Mouse (Mus musculus) C2C12 (cell line): ENCODE data around the gene Ifnar2.

Experiments used
- CTCF ChIP-seq: IDR thresholded peaks from one replicate; pipeline ENCODE4 v1.5.1; 2011; ENCODE audit not compliant: control insufficient read depth, insufficient read depth, insufficient read length
- MAX ChIP-seq: IDR thresholded peaks from one replicate; pipeline ENCODE4 v1.6.1; 2011; ENCODE audit warnings: mild to moderate bottlenecking, control low read depth
- MYOD1 ChIP-seq: IDR thresholded peaks from one replicate; pipeline ENCODE4 v1.6.1; 2011; ENCODE audit warnings: low read depth; ENCODE audit not compliant: control insufficient read depth, insufficient read length
- USF1 ChIP-seq: IDR thresholded peaks from one replicate; pipeline ENCODE4 v1.6.1; 2011; ENCODE audit warnings: low read depth, mild to moderate bottlenecking, control low read depth, moderate library complexity

GRCm38 (mm10) chr16:91416938-91417337 lies 44.4 kb downstream of the Ifnar2 start:
- no peak for TF ChIP-seq CTCF
- no peak for TF ChIP-seq USF1
- no peak for TF ChIP-seq MAX
- no peak for TF ChIP-seq MYOD1
